Mouse (Mus musculus): ENCODE results near the gene Gm9603. TPM values are rescaled to one million over a fixed set of nuclear protein-coding genes. Genes with fewer than 3 reads are reported as not detected.
"Not testable (repeated sequence)": the region's sequence is repeated elsewhere in the genome, so short reads cannot be mapped to it uniquely, and the experiment has no call there.

Gene Gm9603
- not detected in 2 replicates for polyA plus RNA-seq (2016; fragmentation: Nextera tagmentation; extraction: Ambion mirVana)

DNA sequence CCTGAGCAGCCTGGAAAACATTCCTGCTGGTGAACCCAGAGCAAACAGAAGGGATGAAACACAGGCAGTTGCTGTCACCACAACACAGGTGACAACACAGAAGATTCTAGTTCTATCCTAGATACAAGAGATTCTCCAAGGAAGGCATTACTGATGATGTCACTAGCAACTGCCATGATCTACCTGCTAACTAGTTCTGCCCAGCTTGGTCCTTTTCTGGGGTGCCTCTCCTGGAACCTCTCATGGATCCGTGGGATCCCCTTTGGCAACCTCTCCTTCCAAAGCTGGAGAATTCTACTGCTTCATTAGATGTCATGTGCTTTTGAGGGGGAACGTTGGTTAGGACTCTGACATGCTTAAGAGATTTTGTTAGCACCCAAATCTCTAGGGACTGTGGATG, at the start of gene Gm9603:
Gm9603 (minus strand) TSS at position 101 of the 400 bp plus-strand sequence.
- H3K4me3 ChIP-seq (replicated peaks); H3K4me1 ChIP-seq (replicated peaks); H3K4me2 ChIP-seq; H3K27me3 ChIP-seq; H3K9ac ChIP-seq (replicated peaks); ATAC-seq (ENCODE audit: insufficient number of reproducible peaks, insufficient read depth, low FRiP score, low TSS enrichment, low read depth); H3K9me3 ChIP-seq; H3K36me3 ChIP-seq; H3K27ac ChIP-seq: not testable (repeated sequence)
- no CpG with 5 or more reads among the region's 2 CpGs for WGBS

DNA sequence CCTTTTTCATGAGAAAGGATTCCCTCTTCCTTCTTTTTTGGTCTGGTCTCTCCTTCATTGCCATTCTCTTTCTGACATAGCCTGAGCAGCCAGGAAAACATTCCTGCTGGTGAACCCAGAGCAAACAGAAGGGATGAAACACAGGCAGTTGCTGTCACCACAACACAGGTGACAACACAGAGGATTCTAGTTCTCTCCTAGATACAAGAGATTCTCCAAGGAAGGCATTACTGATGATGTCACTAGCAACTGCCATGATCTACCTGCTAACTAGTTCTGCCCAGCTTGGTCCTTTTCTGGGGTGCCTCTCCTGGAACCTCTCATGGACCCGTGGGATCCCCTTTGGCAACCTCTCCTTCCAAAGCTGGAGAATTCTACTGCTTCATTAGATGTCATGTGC, 54.3 kb downstream of the Gm9603 start, which contains the start of gene Gm8265:
Gm8265 (minus strand) TSS at position 101 of the 400 bp plus-strand sequence.
- not testable (repeated sequence) for H3K27me3 ChIP-seq; H3K4me2 ChIP-seq; H3K27ac ChIP-seq; H3K9ac ChIP-seq (replicated peaks); H3K9me3 ChIP-seq; ATAC-seq (ENCODE audit: insufficient number of reproducible peaks, insufficient read depth, low FRiP score, low TSS enrichment, low read depth); H3K4me1 ChIP-seq (replicated peaks); H3K36me3 ChIP-seq; H3K4me3 ChIP-seq (replicated peaks)
- WGBS: no CpG with 5 or more reads among the region's 1 CpGs

Other genes with a start within 250 kb of the Gm9603 start
- 0.61 and 0.76 TPM in 2 replicates for gene Gm3194, start 232.0 kb downstream of the Gm9603 start, polyA plus RNA-seq (2016; fragmentation: Nextera tagmentation; extraction: Ambion mirVana)
- not detected in 2 replicates for gene Gm8246, start 209.6 kb downstream of the Gm9603 start, polyA plus RNA-seq (2016; fragmentation: Nextera tagmentation; extraction: Ambion mirVana)
- not detected in 2 replicates for gene Gm3187, start 203.2 kb downstream of the Gm9603 start, polyA plus RNA-seq (2016; fragmentation: Nextera tagmentation; extraction: Ambion mirVana)
- gene Gm3488, start 185.8 kb downstream of the Gm9603 start, polyA plus RNA-seq (2016; fragmentation: Nextera tagmentation; extraction: Ambion mirVana): 1.00 and 1.0 TPM in 2 replicates
- gene Gm3532, start 149.0 kb downstream of the Gm9603 start, polyA plus RNA-seq (2016; fragmentation: Nextera tagmentation; extraction: Ambion mirVana): not detected in 2 replicates
- not detected in 2 replicates for gene Gm8265, start 54.4 kb downstream of the Gm9603 start, polyA plus RNA-seq (2016; fragmentation: Nextera tagmentation; extraction: Ambion mirVana)
- not detected in 2 replicates for gene Gm3373, start 54.1 kb upstream of the Gm9603 start, polyA plus RNA-seq (2016; fragmentation: Nextera tagmentation; extraction: Ambion mirVana)
- 0.76 and 0.99 TPM in 2 replicates for gene Gm3383, start 120.5 kb upstream of the Gm9603 start, polyA plus RNA-seq (2016; fragmentation: Nextera tagmentation; extraction: Ambion mirVana)
- not detected in 2 replicates for gene Gm3424, start 142.9 kb upstream of the Gm9603 start, polyA plus RNA-seq (2016; fragmentation: Nextera tagmentation; extraction: Ambion mirVana)
- 0.14 and 0.38 TPM in 2 replicates for gene Gm8237, start 192.9 kb upstream of the Gm9603 start, polyA plus RNA-seq (2016; fragmentation: Nextera tagmentation; extraction: Ambion mirVana)